In the genomic region with DNA sequence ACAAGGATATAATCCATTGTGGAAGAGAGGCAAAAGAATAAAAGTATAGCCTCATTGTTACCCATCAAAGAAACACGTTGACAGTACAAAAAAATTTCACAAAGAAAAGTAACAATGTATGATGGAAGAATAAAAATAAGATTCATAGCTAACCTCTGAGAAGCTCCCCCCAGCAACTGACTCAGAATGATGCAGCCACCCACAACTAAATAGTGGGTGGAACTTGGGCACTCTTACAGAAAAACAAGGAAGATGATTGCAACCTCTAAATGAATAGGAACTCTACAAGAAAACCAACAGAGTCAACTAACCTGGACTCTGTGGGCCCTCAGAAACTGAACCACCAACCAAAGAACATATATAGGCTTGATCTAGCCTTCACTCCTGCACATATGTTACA, we compare ENCODE assay signal across 22 mouse cellular contexts.
DNase-seq lines count a peak whose midpoint lies in the region; TF ChIP-seq lines count a peak whose summit lies in the region.
"Had no signal": no experiment of that assay in that cellular context is flagged by ENCODE, and none has a peak within 500 bp of the region (broad histone marks: within the 10 kb centered on the region; RNA-seq: fewer than 3 reads in every experiment).

No protein-coding gene starts in this region.

- no peaks in the 10 kb centered on the region for H3K36me3 ChIP-seq in hindbrain, embryonic 10.5 days
- H3K36me3 ChIP-seq: embryonic facial prominence, embryonic 15.5 days; G1E; heart, embryonic 12.5 days; hindbrain, embryonic 15.5 days had no signal

- H3K9me3 ChIP-seq in hindbrain, embryonic 10.5 days, result no peaks in the 10 kb centered on the region
- H3K9me3 ChIP-seq: embryonic facial prominence, embryonic 15.5 days; forebrain, embryonic 13.5 days; G1E; heart, embryonic 12.5 days; hindbrain, embryonic 15.5 days had no signal

- H3K4me1 ChIP-seq in hindbrain, embryonic 10.5 days (replicated peaks), result no peaks in the 10 kb centered on the region
- H3K4me1 ChIP-seq: embryonic facial prominence, embryonic 15.5 days; forebrain, embryonic 13.5 days; heart, embryonic 12.5 days; hindbrain, embryonic 15.5 days had no signal

- no peaks in the 10 kb centered on the region for H3K27me3 ChIP-seq in hindbrain, embryonic 10.5 days (ENCODE audit: insufficient read depth, poor library complexity, severe bottlenecking)
- H3K27me3 ChIP-seq: embryonic facial prominence, embryonic 15.5 days; forebrain, embryonic 13.5 days; heart, embryonic 12.5 days; hindbrain, embryonic 15.5 days; Patski had no signal

- TF ChIP-seq CTCF in left cerebral cortex, adult 2 months (IDR thresholded peaks at IDR 0.05), result no peak

- 75% methylated on average over 1 of the region's 1 CpGs for WGBS in hindbrain, embryonic 10.5 days

- DNase-seq in left cerebral cortex, adult 2 months (ENCODE audit: extremely low spot score in 1 of 2, low spot score in 2 of 2), result peak; percentile 9 to 17
- DNase-seq in left cerebral cortex, postnatal 14 days (ENCODE audit: low spot score in 2 of 2), result no peak
- peak; percentile 16 for DNase-seq in 3T3-L1 (ENCODE audit: low read depth, low spot score)
- peak; percentile 14 for DNase-seq in Muller cell, postnatal 12 days (ENCODE audit: inconsistent ontology term)
- peak; percentile 1 for DNase-seq in right cerebral cortex, postnatal 36 days (ENCODE audit: low spot score in 2 of 2)
- DNase-seq in hindbrain, embryonic 10.5 days (ENCODE audit: low spot score), result no peak
- no peak for DNase-seq in adrenal gland, adult 2 months
- DNase-seq: adrenal gland, postnatal 36 days; B cell, adult 2 months; cerebellum, adult 11 months; cerebellum, adult 8-10 months; cerebellum, postnatal 14 days; embryo, embryonic 11 days; forebrain, postnatal 0 days; gastrocnemius, adult 2 months; gastrocnemius, postnatal 25 days had no signal

- intact Hi-C loops in left cerebral cortex, adult 2 months (cut with DNase I), result loop anchor here (10.0 kb wide), 1 partner anchor 111 kb away; no protein-coding TSS in a partner anchor
- intact Hi-C loops in left cerebral cortex, postnatal 14 days (cut with DNase I), result no loop called here

- no peak overlapping the region for H3K4me3 ChIP-seq in left cerebral cortex, adult 2 months
- H3K4me3 ChIP-seq in hindbrain, embryonic 10.5 days, result no peak overlapping the region
- H3K4me3 ChIP-seq: embryonic facial prominence, embryonic 15.5 days; forebrain, embryonic 13.5 days; gastrocnemius, adult 2 months; heart, embryonic 12.5 days; hindbrain, embryonic 15.5 days had no signal

- no peak overlapping the region for H3K27ac ChIP-seq in left cerebral cortex, adult 2 months
- no peak overlapping the region for H3K27ac ChIP-seq in hindbrain, embryonic 10.5 days
- H3K27ac ChIP-seq: embryonic facial prominence, embryonic 15.5 days; forebrain, embryonic 13.5 days; gastrocnemius, adult 2 months; hindbrain, embryonic 15.5 days had no signal

Comparison
In these comparisons a context has a peak if more than half of its experiments do, and no peak if none do; other contexts are left out.
1. DNase-seq: peak in left cerebral cortex, adult 2 months (2 of 2), 3T3-L1 (single experiment), Muller cell, postnatal 12 days (single experiment) and right cerebral cortex, postnatal 36 days (2 of 2); none in left cerebral cortex, postnatal 14 days (0 of 2), hindbrain, embryonic 10.5 days (single experiment) and adrenal gland, adult 2 months (single experiment).